Mouse (Mus musculus) CH12F3 (cell line): ENCODE results near the gene Ccdc138.
"Not testable (repeated sequence)": the region's sequence is repeated elsewhere in the genome, so short reads cannot be mapped to it uniquely, and the experiment has no call there.

Experiments used
- in situ Hi-C: fragments of 300-500 bp; cut with MboI; formaldehyde crosslinking; loops from 2 replicates; pipeline ENCODE4 v1.14.3; 2020; ENCODE audit warnings: low sequenced_read_pairs

Ccdc138 gene

DNA sequence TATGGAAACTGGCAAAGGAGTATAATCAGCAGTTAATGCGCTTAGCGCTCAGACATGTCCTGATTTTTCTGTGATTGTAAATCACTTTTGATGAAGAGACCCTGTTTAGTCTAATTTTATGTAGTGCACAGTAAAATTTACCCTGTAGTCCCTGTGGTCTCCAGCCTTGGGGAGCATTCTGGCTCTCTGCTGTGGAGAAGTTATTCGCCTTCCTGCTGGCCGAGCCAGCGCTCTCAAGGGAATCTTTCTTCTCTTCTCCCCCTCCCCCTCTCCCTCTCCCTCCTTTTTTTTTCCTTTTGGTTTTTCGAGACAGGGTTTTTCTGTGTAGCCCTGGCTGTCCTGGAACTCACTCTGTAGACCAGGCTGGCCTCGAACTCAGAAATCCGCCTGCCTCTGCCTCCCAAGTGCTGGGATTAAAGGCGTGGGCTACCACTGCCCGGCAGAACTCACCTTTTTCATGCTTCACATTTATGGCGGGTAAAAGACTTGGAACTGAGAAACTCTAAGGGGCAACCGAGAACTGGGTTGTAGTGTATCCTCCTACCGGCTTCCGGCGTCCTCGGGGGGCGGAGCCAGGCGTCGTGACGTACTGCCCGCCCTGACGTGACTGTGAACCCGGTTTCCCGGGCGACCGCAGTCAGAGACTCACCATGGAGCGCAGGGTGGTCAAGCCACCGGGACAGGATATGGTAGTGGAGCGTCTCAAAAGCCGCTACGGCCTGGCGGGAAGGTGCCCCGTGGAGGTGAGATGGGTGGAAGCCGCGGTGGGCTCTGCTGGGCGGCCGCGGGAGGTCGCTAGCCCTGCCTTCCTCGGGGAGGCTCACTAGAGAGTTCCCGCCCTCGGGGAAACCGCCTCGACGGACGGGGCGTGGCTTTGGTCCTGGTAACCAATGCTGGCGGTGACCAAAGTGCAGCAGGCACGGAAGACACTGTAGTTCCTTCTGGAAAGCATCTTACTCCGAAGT lies at the start of gene Ccdc138:
Ccdc138 (plus strand) TSS at position 629 of the 965 bp plus-strand sequence.
- in situ Hi-C loops, result no loop called here

DNA sequence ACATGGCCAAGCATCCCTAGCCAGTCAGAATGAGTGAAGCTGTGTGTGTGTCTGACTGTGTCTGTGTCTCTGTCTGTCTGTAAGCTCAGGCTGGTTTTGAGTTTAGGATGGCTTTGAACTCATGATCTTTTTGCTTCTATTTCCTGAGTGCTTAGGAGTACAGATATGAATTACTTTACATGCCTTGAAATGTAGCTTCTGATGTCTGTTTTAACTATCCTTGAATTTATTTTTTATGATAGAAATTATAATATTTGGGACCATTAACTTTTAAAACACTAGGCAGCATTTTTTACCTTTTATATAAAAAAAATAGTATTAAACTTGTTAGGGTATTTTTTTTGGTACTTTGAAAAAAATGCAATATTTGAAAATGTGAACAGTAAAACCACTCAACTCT lies 46.2 kb upstream of the Ccdc138 start:
- in situ Hi-C loops, result no loop called here

DNA sequence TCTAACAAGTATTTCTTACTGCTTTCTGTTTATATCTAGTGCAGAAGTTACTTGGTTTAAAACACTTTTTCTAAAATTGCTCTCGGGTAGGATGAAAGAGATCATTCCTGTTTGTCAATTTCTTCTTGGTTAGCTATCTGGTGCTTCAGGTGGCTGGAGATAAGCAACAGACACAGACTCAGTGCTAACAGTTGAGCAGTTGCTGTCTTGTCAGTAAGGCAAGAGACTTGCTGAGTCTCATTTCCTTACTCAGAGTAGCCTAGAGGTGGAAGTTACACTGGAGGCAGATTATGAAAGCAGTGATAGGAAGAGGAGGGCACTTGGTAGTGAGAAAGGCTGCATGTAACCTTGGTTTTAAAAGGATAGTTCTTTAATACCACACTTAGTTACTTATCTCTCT lies 45.6 kb upstream of the Ccdc138 start:
- in situ Hi-C loops, result no loop called here

DNA sequence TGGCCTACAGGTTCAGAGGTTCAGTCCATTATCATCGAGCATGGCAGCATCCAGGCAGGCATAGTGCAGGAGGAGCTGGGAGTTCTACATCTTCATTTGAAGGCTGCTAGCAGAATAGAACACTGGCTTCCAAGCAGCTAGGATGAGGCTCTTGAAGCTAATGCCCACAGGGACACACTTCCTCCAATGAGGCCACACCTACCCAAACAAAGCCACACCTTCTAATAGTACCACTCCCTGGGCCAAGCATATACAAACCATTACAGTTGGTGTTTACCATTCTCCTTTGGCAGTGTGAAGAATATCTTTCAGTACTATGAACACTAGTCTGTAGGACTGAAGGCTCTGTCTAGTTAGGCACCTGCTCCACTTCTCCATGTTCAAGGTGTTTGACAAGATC lies 37.9 kb upstream of the Ccdc138 start:
- in situ Hi-C loops, result no loop called here

DNA sequence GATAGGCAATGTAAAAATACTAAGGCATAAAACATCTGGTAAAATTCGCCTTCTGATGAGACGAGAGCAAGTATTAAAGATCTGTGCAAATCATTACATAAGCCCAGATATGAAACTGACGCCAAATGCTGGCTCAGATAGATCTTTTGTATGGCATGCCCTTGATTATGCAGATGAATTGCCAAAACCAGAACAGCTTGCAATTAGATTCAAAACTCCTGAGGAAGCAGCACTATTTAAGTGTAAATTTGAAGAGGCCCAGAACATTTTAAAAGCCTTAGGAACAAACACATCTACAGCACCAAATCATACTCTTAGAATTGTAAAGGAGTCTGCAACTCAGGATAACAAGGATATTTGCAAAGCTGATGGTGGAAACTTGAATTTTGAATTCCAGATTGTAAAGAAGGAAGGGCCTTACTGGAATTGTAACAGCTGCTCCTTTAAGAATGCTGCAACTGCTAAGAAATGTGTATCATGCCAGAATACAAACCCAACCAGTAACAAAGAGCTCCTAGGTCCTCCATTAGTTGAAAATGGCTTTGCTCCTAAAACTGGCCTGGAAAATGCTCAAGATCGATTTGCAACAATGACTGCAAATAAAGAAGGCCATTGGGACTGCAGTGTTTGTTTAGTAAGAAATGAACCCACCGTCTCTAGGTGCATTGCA lies 20.5 kb upstream of the Ccdc138 start:
- in situ Hi-C loops, result no loop called here

DNA sequence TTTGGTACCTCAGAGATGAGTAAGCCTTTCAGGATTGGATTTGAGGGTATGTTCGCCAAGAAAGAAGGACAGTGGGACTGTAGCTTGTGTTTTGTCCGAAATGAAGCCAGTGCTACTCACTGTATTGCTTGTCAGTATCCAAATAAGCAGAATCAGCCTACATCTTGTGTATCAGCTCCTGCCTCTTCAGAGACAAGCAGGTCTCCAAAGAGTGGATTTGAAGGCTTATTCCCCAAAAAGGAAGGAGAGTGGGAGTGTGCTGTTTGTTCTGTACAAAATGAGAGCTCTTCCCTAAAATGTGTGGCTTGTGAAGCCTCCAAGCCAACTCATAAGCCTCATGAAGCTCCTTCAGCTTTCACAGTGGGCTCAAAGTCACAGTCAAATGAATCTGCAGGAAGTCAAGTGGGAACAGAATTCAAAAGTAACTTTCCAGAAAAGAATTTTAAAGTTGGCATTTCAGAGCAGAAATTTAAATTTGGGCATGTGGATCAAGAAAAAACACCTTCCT lies 19.6 kb upstream of the Ccdc138 start:
- in situ Hi-C loops, result no loop called here

DNA sequence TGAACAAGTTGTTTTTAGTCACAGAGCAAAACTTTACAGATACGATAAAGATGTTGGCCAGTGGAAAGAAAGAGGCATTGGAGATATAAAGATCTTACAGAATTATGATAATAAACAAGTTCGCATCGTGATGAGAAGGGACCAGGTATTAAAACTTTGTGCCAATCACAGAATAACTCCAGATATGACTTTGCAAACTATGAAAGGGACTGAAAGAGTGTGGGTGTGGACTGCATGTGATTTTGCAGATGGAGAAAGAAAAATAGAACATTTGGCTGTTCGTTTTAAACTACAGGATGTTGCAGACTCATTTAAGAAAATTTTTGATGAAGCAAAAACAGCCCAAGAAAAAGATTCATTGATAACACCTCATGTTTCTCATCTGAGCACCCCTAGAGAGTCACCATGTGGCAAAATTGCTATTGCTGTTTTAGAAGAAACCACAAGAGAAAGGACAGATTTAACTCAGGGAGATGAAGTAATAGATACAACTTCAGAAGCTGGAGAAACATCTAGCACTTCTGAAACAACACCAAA lies 17.7 kb upstream of the Ccdc138 start:
- in situ Hi-C loops, result no loop called here

DNA sequence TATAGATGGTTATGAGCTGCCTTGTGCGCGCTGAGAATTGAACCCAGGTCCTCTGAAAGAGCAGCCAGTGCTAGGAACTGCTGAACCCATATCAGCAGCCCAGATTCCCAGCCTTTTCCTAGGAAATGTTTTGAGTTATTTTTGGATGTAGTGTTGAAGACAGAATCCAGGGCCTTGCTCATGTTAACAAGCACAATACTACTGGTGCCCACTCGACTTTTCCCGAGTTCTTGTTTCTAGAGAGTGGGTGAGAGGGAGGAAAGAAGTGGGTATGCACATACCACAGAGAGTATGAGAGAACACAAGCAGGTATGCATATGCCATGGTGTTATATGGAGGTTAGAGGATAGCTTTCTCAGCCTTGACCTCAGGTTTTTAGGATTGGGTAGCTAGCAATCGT lies 6.7 kb upstream of the Ccdc138 start:
- in situ Hi-C loops, result no loop called here

DNA sequence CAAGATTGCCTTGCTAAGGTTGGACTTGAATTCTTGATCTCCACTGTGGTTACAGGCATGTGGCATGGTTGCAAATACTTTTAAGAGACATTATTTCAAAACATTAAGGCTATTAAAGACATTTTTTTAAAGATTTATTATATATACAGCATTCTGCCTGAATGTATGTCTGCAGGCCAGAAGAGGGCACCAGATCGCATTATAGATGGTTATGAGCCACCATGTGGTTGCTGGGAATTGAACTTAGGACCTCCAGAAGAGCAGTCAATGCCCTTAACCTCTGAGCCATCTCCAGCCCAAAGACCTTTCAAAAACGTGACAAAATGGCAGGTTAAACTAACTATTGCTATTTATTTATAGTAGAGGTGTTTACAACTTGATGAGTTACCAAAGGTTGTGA lies 2.1 kb upstream of the Ccdc138 start:
- in situ Hi-C loops, result no loop called here

DNA sequence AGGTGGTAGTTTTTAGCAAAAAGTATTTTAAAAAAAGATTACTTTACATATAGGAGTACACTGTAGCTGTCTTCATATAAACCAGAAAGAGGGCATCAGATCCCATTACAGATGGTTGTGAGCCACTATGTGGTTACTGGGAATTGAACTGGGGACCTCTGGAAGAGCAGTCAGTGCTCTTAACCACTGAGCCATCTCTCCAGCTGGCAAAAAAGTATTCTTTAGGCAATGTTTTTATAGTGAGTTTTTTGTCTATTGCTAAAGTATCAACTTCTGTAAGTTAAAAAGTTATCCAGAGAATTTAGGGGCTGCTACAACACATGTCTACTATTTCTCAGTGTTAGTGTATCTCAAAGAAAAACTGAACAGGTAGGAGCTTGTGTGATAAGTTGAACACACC lies 1.0 kb upstream of the Ccdc138 start:
- in situ Hi-C loops, result no loop called here

DNA sequence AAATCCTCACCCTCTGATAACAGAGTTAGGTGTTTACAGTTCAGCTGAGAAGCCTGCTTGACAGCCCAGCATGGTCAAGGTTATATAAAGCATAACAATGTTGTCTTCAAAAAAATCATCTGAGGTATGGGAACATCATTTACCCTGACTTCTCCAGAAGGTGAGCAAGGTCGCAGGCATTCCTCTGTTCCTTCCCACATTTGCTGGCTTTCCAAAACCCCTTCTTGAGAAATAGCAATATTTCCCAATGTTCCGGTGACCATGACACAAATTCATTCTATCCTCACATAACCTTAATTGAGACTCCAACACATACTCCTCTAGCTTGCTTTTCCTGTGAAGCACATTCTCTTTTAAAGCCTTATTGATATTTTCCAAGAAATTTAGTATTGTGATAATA lies 768 bp downstream of the Ccdc138 start:
- in situ Hi-C loops, result no loop called here

DNA sequence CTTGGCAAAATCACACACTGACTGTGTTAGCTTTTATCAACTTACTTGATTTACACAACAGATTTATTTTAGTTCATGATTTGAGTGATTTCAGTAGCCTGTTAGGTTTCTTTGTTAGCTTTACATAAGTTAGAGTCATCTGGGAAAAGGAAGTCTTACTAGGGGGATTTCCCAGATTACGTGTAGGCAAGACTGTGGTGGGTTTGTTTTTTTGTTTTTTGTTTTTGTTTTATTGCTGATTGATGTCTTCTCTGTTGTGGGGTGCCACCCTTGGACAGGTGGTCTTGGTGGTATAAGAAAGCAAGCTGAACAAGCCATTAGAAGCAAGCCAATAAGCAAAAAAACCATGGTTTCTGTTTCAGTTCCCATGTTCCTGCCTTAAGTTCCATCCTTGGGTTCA lies 31.6 kb downstream of the Ccdc138 start:
- in situ Hi-C loops, result no loop called here

DNA sequence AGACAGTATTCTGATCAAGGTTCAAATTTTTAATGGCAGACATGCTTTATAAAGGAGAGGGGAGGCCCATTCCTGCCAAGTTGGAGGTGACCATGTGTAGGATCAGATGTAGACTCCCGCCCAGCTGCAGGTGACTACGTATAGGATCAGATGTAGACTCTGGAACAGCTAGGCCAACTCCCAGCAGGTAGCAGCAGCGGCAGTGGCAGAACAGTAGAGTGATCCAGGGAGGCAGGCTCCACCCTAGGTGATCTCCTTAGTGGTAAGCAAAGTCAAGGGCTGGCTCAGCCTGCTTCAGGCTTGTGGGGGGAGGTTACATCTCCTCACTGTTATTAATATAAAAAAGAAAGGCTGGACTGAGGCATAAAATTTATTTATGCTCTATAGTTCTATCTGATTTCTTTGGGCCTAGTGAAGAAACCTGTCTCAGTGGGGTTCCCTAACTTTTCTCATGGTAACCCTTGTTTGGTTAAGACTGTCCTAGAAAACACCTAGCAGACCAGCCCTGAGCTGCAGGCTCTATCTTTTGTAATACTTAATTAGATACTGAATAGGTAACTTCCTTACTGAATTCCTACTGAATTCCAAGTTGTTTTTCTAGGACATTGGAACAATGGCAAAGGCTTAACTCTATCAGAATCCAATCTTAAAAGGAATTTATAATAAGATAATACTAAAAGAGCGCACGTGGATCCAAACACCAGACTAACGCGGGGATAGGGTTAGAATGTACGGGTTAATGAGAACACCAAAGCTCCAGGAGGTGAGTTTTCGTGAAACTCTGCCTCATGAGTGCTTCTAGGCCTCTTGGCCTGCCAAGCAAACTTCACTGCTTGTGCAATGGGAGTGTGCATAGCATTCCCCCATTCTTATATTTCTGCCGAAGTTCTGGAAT lies 33.4 kb downstream of the Ccdc138 start:
- in situ Hi-C loops, result no loop called here

DNA sequence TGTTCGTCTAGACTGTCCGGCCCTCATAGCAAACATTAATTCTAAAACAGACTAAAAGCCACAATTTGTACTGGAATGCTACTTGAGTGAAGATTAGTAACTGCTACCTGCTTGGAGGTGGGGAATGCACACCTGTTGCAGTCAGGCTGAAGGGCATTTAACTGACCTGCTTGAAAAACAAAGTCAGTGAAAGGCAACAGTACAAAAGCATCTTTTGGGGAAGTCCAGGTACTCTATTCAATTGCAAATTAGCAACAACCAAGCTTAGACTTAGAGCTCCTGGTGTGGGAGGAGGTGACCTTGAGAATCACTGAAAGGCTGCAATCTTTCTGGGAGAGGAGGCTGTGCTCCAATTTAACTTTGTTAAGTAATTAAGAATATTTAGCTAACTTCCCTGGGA lies 34.4 kb downstream of the Ccdc138 start:
- in situ Hi-C loops, result no loop called here

DNA sequence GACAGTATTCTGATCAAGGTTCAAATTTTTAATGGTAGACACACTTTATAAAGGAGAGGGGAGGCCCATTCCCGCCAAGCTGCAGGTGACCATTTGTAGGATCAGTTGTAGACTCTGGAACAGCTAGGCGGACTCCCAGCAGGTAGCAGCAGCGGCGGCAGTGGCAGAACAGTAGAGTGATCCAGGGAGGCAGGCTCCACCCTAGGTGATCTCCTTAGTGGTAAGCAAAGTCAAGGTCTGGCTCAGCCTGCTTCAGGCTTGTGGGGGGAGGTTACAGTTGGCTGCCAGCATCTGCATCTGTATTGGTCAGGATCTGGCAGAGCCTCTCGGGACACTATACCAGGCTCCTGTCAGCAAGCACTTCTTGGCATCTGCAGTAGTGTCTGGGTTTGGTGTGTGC lies 38.5 kb downstream of the Ccdc138 start:
- in situ Hi-C loops, result not testable (repeated sequence)

DNA sequence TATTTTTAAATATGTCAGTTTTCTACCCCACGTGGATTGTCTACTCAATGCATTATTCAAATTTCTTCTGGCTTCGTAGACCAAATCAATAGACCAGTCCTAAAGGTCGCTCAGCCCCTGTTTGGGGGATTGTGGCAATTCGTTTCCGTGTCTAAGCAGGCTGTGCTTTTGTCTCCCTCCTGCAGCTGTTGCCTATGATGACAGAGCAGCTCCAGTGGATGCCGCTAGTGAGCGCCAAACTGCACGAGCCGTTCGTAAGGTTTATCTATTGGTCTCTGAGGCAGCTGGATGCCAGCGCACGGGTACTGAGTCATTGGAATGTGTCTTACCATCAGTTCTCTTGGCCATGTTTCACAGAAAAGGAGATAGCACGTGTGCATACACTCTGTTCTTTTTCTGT lies 42.9 kb downstream of the Ccdc138 start:
- in situ Hi-C loops, result no loop called here

DNA sequence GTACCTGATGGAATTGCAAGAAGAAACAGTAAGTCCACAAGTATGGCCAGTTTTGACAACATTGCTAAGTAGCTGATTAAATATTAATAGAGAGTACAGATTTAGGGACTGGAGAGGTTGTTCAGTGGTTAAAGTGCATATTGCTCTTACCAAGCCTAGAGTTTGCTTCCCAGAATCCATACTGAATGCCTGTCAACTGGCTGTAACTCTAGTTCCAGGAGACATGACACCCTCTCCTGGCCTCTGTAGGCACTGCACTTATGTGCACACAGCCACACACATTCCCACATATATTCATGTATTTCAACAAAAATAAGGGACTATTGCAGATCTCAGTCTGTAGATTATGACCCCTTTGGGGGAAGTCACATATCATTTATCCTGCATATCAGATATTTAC lies 51.0 kb downstream of the Ccdc138 start:
- in situ Hi-C loops, result no loop called here

DNA sequence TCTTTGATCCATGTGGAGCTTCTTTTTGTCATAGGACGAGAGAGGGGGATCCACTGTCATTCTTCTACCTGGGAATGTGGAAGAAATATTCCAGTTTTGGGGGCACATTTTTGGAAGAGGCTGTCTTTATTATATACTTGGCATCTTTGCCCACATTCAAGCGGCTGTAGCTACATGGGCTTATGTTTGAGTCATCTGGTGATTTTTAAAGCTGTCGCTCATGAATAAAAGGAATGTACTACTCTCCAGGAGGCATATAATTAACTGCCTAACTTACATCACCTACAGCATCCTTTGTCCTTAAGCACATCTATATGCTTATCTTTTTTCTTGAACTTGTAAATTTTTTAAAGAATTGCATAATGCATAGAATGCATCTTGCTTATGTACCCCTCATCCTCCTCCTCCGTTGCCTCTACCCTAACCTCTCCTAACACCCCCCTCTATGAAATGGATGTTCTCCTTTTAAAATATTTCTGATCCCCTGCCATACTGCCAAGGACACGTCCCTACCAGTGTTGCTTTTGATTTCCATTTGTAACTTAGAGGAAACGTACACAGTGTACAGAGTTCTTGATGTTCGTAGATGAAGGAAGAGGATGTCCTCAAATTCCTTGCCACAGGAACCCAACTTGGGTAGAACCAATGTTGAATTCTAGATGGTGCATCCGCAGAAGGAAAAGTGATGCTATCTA lies 57.1 kb downstream of the Ccdc138 start:
- in situ Hi-C loops, result no loop called here

DNA sequence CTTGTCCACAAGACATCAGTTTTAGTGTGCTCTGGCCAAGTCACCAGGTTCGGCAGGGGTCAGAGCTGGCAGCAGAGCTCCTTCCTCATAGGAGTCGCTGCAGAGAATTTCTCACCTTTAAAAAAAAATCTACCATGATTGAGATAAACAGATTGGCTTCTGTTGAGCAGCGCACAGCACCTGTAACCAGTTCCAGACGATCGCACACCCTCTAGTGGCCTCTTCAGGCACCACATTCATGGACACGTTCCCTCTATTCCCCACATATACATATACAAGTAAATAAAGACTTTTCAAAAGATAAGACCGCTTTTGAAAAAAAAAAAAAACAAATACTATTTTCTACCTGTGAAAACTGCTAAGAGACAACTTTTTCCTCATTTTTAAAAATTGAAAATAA lies 61.4 kb downstream of the Ccdc138 start:
- in situ Hi-C loops, result no loop called here

DNA sequence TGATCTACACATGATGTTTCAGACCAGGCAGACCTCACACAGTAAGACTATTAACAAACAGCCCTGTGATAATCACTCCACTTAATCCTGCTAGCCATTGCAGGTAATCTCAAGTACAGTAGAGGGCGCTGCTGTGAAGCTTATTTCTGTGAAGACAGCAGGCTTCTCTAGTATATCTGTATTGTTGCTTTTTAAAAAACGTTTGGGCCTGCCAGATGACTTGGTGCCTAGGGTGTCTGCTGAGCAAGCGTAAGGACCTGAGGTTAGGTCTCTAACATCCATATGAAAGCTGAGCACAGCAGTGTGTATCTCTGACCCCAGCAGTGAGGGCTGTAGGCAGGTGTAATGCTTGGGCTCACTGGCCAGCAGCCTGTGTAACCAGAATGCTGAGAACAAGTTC lies 62.2 kb downstream of the Ccdc138 start:
- in situ Hi-C loops, result no loop called here
